Mouse (Mus musculus) heart, postnatal 4 days (tissue): Measurements from ENCODE around the gene Fam184b. TPM values are rescaled to one million over a fixed set of nuclear protein-coding genes. Genes with fewer than 3 reads are reported as not detected.

Source experiments
- DNase-seq: peaks from one replicate; pipeline ENCODE4 v3.0.0; 2021
- total RNA-seq, 2 experiments: library from RNA; stranded (reverse); gene quantifications; 2 replicates each; pipeline ENCODE4 v1.2.3; 2021

Gene Fam184b
- total RNA-seq, 2 experiments from 2014 or later, result 0.12 TPM; not detected in 1

- no peak for DNase-seq
Observed at GRCm38 (mm10) chr5:45595363-45596039, 43.9 kb downstream of the Fam184b start.

GRCm38 (mm10) chr5:45593276-45593675 lies 46.1 kb downstream of the Fam184b start:
- no peak for DNase-seq

GRCm38 (mm10) chr5:45590094-45590493 lies 49.3 kb downstream of the Fam184b start:
- no peak for DNase-seq

GRCm38 (mm10) chr5:45584601-45585000 lies 54.8 kb downstream of the Fam184b start:
- DNase-seq, result no peak

GRCm38 (mm10) chr5:45580279-45580678 lies 59.1 kb downstream of the Fam184b start:
- no peak for DNase-seq

- no peak for DNase-seq
Observed at GRCm38 (mm10) chr5:45577376-45577775, 62.0 kb downstream of the Fam184b start.

GRCm38 (mm10) chr5:45576716-45577115 lies 62.7 kb downstream of the Fam184b start:
- DNase-seq, result no peak

- no peak for DNase-seq
Observed at GRCm38 (mm10) chr5:45572816-45573215, 66.6 kb downstream of the Fam184b start.

GRCm38 (mm10) chr5:45565829-45566228 lies 73.6 kb downstream of the Fam184b start:
- no peak for DNase-seq

GRCm38 (mm10) chr5:45564054-45564453 lies 75.4 kb downstream of the Fam184b start:
- DNase-seq, result no peak

GRCm38 (mm10) chr5:45549586-45549985 lies 89.8 kb downstream of the Fam184b start:
- no peak for DNase-seq

GRCm38 (mm10) chr5:45543374-45543773 lies 96.0 kb downstream of the Fam184b start:
- no peak for DNase-seq

GRCm38 (mm10) chr5:45539502-45539901 lies 99.9 kb downstream of the Fam184b start:
- DNase-seq, result no peak

GRCm38 (mm10) chr5:45535177-45535576 lies 104.2 kb downstream of the Fam184b start:
- DNase-seq, result no peak

GRCm38 (mm10) chr5:45534319-45535098 lies 104.9 kb downstream of the Fam184b start:
- DNase-seq, result peak; percentile 56

GRCm38 (mm10) chr5:45529696-45530095 lies 109.7 kb downstream of the Fam184b start:
- DNase-seq, result peak; percentile 39

- no peak for DNase-seq
Observed at GRCm38 (mm10) chr5:45526338-45526737, 113.1 kb downstream of the Fam184b start.

- DNase-seq, result no peak
Observed at GRCm38 (mm10) chr5:45525101-45525500, 114.3 kb downstream of the Fam184b start.

GRCm38 (mm10) chr5:45521601-45522000 lies 117.8 kb downstream of the Fam184b start:
- DNase-seq, result no peak

- DNase-seq, result no peak
Observed at GRCm38 (mm10) chr5:45520809-45521110, 118.7 kb downstream of the Fam184b start.

- peak; percentile 97 for DNase-seq
Observed at GRCm38 (mm10) chr5:45519960-45520808, 119.2 kb downstream of the Fam184b start, which contains the start of gene Med28. Gene Med28 (plus strand): TSS chr5:45520229.

GRCm38 (mm10) chr5:45515151-45515743 lies 124.2 kb downstream of the Fam184b start:
- no peak for DNase-seq

- DNase-seq, result no peak
Observed at GRCm38 (mm10) chr5:45514599-45514998, 124.8 kb downstream of the Fam184b start.
